ENCODE assay signal across 8 mouse cellular contexts in genomic region chr3:28262371-28263001, GRCm38 (mm10). TPM values are rescaled to one million over a fixed set of nuclear protein-coding genes. Genes with fewer than 3 reads are reported as not detected.
DNase-seq lines count a peak whose midpoint lies in the region; ATAC-seq and TF ChIP-seq lines count a peak whose summit lies in the region.

No protein-coding gene starts in this region.

- peak overlapping the region; percentile 80 for H3K4me2 ChIP-seq in forebrain, embryonic 13.5 days
- peak overlapping the region; percentile 82 for H3K4me2 ChIP-seq in heart, postnatal 0 days (ENCODE audit: low read depth, low read length)
- peak overlapping the region; percentile 87 for H3K4me2 ChIP-seq in neural tube, embryonic 15.5 days

- no peak for TF ChIP-seq POLR2A in bone marrow macrophage, adult 2 months (IDR thresholded peaks at IDR 0.05; ENCODE audit: borderline replicate concordance, low read depth, low read length)
- peak; percentile 39; the same call in 1 of the 2 replicates for TF ChIP-seq POLR2A in lung, adult 2 months (IDR thresholded peaks at IDR 0.05; ENCODE audit: borderline replicate concordance, extremely low read depth, low read depth, low read length)

- H3K4me3 ChIP-seq in bone marrow macrophage, adult 2 months (ENCODE audit: insufficient read depth, low read length) = peak overlapping the region; percentile 59
- H3K4me3 ChIP-seq in forebrain, embryonic 13.5 days = peak overlapping the region; percentile 76
- H3K4me3 ChIP-seq in heart, postnatal 0 days (ENCODE audit: low read depth, low read length) = peak overlapping the region; percentile 76
- H3K4me3 ChIP-seq in lung, adult 2 months (replicated peaks; ENCODE audit: extremely low read depth, low read depth, low read length) = peak overlapping the region; percentile 71
- peak overlapping the region; percentile 58 for H3K4me3 ChIP-seq in neural tube, embryonic 15.5 days (replicated peaks)

- no peak for TF ChIP-seq CTCF in bone marrow macrophage, adult 2 months (IDR thresholded peaks at IDR 0.05; ENCODE audit: low read depth, low read length)
- TF ChIP-seq CTCF in heart, postnatal 0 days (IDR thresholded peaks at IDR 0.05; ENCODE audit: low read depth) = no peak
- no peak for TF ChIP-seq CTCF in lung, adult 2 months (IDR thresholded peaks at IDR 0.05; ENCODE audit: insufficient read depth, low read length)

- peak; percentile 76 for DNase-seq in heart, postnatal 0 days (ENCODE audit: low spot score)
- peak; percentile 46 to 69 for DNase-seq in layer of hippocampus, adult 18-20 months (ENCODE audit: low spot score in 2 of 2)
- DNase-seq in lung, adult 2 months = peak; percentile 58
- peak; percentile 47 to 55 for DNase-seq in thymus, postnatal 10 days (ENCODE audit: low spot score in 2 of 2)

- TF ChIP-seq EP300 in heart, postnatal 0 days (IDR thresholded peaks at IDR 0.05; ENCODE audit: low read depth) = no peak

- no peaks in the 10 kb centered on the region for H3K9me3 ChIP-seq in forebrain, embryonic 13.5 days (replicated peaks)
- H3K9me3 ChIP-seq in heart, postnatal 0 days (replicated peaks; ENCODE audit: control insufficient read depth, low read length) = no peaks in the 10 kb centered on the region
- H3K9me3 ChIP-seq in neural tube, embryonic 15.5 days (replicated peaks) = no peaks in the 10 kb centered on the region

- no peaks in the 10 kb centered on the region for H3K36me3 ChIP-seq in forebrain, embryonic 13.5 days (ENCODE audit: poor library complexity, severe bottlenecking)
- no peaks in the 10 kb centered on the region for H3K36me3 ChIP-seq in heart, postnatal 0 days (replicated peaks; ENCODE audit: control insufficient read depth, insufficient read depth, low read length)
- no peaks in the 10 kb centered on the region for H3K36me3 ChIP-seq in neural tube, embryonic 15.5 days

- peak overlapping the region; percentile 92 for H3K9ac ChIP-seq in forebrain, embryonic 13.5 days
- peak overlapping the region; percentile 81 for H3K9ac ChIP-seq in heart, postnatal 0 days (replicated peaks; ENCODE audit: low read depth, low read length)
- peak overlapping the region; percentile 93 for H3K9ac ChIP-seq in neural tube, embryonic 15.5 days (replicated peaks)

- H3K4me1 ChIP-seq in bone marrow macrophage, adult 2 months (ENCODE audit: control insufficient read depth, insufficient read depth, low read length) = no peaks in the 10 kb centered on the region
- H3K4me1 ChIP-seq in forebrain, embryonic 13.5 days = peaks cover 34% of the 10 kb centered on the region
- H3K4me1 ChIP-seq in heart, postnatal 0 days (ENCODE audit: control insufficient read depth, insufficient read depth) = peaks cover 12% of the 10 kb centered on the region; the same call in 1 of the 2 replicates
- H3K4me1 ChIP-seq in lung, adult 2 months (ENCODE audit: control insufficient read depth, insufficient read depth, low read length) = 0 out of 2 replicates have a peak, but pooled peaks cover 6% of the 10 kb centered on the region
- H3K4me1 ChIP-seq in neural tube, embryonic 15.5 days = peaks cover 25% of the 10 kb centered on the region

- no peak overlapping the region for H3K27ac ChIP-seq in bone marrow macrophage, adult 2 months (ENCODE audit: insufficient read depth, low read depth, low read length)
- H3K27ac ChIP-seq in forebrain, embryonic 13.5 days = peak overlapping the region; percentile 92
- H3K27ac ChIP-seq in heart, postnatal 0 days (ENCODE audit: low read depth) = peak overlapping the region; percentile 85
- H3K27ac ChIP-seq in neural tube, embryonic 15.5 days (replicated peaks) = peak overlapping the region; percentile 93

- under 1% methylated on average over 33 of the region's 33 CpGs for WGBS in forebrain, embryonic 13.5 days
- under 1% methylated on average over 33 of the region's 33 CpGs for WGBS in heart, postnatal 0 days
- 2% methylated on average over 33 of the region's 33 CpGs for WGBS in lung, adult 2 months
- WGBS in neural tube, embryonic 15.5 days = under 1% methylated on average over 33 of the region's 33 CpGs

- H3K27me3 ChIP-seq in forebrain, embryonic 13.5 days = 0 out of 2 replicates have a peak, but pooled peaks cover 4% of the 10 kb centered on the region
- no peaks in the 10 kb centered on the region for H3K27me3 ChIP-seq in heart, postnatal 0 days (ENCODE audit: control insufficient read depth, insufficient read depth, low read length)
- H3K27me3 ChIP-seq in neural tube, embryonic 15.5 days (replicated peaks) = no peaks in the 10 kb centered on the region

- peak; percentile 37 for ATAC-seq in CD4-positive, CD25-positive, alpha-beta regulatory T cell, adult 4 months
- peak; percentile 65 for ATAC-seq in forebrain, embryonic 13.5 days
- peak; percentile 80 for ATAC-seq in heart, postnatal 0 days (ENCODE audit: insufficient read depth, low read depth)
- ATAC-seq in neural tube, embryonic 15.5 days (ENCODE audit: low FRiP score) = peak; percentile 64

RNA-seq across cellular contexts. Expression of gene Tnik, which starts 0.5 kb away (rescaled TPM):
- polyA plus RNA-seq in CD4-positive, CD25-positive, alpha-beta regulatory T cell, adult 4 months (2017; shearing (Covaris generic)) = 10 to 100 TPM; 63.1 to 70.1 TPM
- polyA plus RNA-seq in bone marrow macrophage, adult 2 months (2012; ENCODE audit: insufficient read depth, insufficient read length, missing spikeins) = 0.16 and 0.54 TPM in 2 replicates
- 49.3 and 54.9 TPM in 2 replicates for polyA plus RNA-seq in forebrain, embryonic 13.5 days (2015; fragmentation: Nextera tagmentation; extraction: Ambion mirVana)
- 22.5 and 27.5 TPM in 2 replicates for total RNA-seq in heart, postnatal 0 days (2014; rRNA removed; ENCODE audit: low replicate concordance)
- 8.3 and 9.2 TPM in 2 replicates for polyA plus RNA-seq in heart, postnatal 0 days (2015; fragmentation: Nextera tagmentation; extraction: Ambion mirVana)
- total RNA-seq in layer of hippocampus, adult 18-20 months (2021) = 100 to 1,000 TPM; 169 to 172 TPM
- 6.1 and 11.8 TPM in 2 replicates for polyA plus RNA-seq in lung, adult 2 months (2012; rRNA removed)
- polyA plus RNA-seq in neural tube, embryonic 15.5 days (2015; fragmentation: Nextera tagmentation; extraction: Ambion mirVana) = 52.8 and 67.3 TPM in 2 replicates
